Mouse (Mus musculus) kidney, adult 2 months (tissue): ENCODE data around the gene Ccl27a.

ENCODE experiments used
- CTCF ChIP-seq: fragments of 200-500 bp; conservative IDR thresholded peaks from 2 replicates; pipeline ENCODE4 v1.5.1; 2011; ENCODE audit warnings: low read depth, mild to moderate bottlenecking, control low read depth, low read length, moderate library complexity, mixed read lengths; ENCODE audit not compliant: insufficient read depth, insufficient read length
- POLR2A ChIP-seq: fragments of 200-500 bp; IDR thresholded peaks from one replicate; pipeline ENCODE4 v1.6.1; 2011; ENCODE audit warnings: low read depth, low read length, control low read depth

- TF ChIP-seq CTCF (no peak), POLR2A (no peak)
Measured at GRCm38 (mm10) chr4:41738256-41738603, 35.8 kb downstream of the Ccl27a start.
